Mouse (Mus musculus) liver (tissue): Measurements from ENCODE around the gene Bglap2.
"Not testable (repeated sequence)": the region's sequence is repeated elsewhere in the genome, so short reads cannot be mapped to it uniquely, and the experiment has no call there.

ENCODE experiments used
- DNase-seq: peaks from one replicate; pipeline ENCODE4 v3.0.0-alpha.2; 2020; ENCODE audit warnings: mixed read lengths

Bglap2 gene

DNA sequence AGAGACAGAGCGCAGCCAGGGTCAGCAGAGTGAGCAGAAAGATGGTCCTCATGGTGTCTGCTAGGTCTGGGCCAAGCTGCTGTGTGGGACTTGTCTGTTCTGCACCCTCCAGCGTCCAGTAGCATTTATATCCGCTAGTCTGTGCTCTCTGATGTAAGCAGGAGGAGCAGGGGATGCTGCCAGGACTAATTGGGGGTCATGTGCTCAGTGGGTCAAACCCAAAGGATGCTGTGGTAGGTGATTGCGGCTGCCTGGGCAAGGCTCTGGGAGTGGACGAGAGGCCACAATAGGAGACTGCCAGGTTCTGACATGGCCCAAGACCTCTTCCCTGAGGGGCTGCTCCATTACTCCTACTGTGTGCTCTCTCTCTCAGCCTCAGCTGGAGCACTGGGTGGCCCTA lies 5.9 kb upstream of the Bglap2 start, which contains the start of gene Bglap:
Gene Bglap, minus strand, starts transcription at position 101 of the 400 bp plus-strand sequence.
- no peak for DNase-seq

DNA sequence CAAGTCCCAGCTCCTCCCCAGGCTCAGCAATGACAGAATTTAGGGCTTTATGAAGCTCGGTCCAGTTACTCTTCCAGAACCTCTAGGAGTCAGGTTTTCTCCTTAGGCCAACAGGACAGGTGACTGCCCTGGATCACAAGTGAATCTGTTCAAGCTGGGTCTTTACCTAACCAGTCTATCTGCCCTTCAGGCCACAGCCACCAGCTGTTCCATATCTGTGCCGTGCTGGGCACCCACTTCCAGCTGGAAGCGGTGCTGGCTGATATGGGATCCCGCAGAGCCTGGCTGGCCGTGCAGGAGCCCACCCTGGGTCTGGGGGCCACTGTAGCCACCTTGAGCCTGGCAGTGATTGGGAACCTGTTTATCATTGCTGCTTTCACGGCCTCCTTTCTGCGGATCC lies 3.9 kb upstream of the Bglap2 start:
- DNase-seq = not testable (repeated sequence)

DNA sequence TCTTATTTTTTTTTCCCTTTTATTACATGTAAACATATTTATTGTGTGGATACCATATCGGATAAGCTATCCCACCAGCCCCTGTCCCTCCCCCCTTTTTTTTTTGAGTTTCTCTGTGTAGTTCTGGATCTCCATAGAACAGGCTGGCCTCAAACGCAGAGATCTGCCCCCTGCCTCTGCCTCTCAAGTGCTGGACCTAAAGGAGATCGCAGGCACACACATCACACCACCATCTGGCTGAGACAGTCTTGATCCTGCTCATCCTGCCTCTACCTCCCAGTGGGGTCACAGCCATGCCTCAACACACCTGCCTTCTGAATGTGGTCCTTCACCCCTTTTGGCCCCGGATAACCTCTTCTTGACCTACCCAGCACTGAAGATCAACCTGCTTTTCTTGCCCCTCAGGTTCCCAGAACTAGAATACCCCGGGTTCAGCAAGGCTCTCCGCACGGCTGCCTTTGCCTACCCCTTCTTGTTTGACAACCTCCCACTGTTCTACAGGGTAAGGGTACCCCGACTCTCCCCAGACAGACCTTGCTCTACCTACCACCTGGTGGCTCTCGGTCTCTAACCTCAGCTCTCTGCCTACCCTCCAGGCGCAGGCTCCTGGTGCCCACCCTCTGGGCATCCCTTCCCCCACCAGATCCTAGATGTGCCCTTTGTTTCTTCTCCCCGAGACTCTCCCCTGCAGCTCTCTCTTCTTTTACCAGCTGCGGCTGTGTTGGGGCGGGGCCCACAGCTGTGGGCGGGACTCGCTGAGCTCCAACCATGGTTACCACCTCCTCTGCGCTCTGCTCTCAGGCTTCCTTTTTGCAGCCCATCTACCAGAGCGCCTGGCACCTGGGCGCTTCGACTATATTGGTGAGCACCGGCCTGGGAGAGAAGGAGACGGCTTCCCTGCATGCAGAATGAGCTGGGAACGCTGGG lies 3.2 kb upstream of the Bglap2 start:
- peak; percentile 72 for DNase-seq

DNA sequence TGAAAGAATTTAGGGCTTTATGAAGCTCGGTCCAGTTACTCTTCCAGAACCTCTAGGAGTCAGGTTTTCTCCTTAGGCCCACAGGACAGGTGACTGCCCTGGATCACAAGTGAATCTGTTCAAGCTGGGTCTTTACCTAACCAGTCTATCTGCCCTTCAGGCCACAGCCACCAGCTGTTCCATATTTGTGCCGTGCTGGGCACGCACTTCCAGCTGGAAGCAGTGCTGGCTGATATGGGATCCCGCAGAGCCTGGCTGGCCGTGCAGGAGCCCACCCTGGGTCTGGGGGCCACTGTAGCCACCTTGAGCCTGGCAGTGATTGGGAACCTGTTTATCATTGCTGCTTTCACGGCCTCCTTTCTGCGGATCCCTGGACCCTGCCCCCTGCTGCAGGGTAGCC lies 1.9 kb downstream of the Bglap2 start:
- DNase-seq = not testable (repeated sequence)

DNA sequence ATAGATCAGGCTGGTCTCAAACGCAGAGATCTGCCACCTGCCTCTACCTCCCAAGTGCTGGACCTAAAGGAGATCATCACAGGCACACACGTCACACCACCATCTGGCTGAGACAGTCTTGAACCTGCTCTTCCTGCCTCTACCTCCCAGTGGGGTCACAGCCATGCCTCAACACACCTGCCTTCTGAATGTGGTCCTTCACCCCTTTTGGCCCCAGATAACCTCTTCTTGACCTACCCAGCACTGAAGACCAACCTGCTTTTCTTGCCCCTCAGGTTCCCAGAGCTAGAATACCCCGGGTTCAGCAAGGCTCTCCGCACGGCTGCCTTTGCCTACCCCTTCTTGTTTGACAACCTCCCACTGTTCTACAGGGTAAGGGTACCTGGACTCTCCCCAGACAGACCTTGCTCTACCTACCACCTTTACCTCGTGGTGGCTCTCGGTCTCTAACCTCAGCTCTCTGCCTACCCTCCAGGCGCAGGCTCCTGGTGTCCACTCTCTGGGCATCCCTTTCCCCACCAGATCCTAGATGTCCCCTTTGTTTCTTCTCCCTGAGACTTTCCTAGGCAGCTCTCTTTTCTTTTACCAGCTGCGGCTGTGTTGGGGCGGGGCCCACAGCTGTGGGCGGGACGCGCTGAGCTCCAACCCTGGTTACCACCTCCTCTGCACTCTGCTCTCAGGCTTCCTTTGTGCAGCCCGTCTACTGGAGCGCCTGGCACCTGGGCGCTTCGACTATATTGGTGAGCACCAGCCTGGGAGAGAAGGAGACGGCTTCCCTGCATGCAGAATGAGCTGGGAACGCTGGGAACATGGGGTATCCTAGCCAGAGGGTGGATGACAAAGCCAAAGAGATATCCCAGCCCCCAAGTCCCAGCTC lies 2.5 kb downstream of the Bglap2 start:
- DNase-seq = peak; percentile 65

DNA sequence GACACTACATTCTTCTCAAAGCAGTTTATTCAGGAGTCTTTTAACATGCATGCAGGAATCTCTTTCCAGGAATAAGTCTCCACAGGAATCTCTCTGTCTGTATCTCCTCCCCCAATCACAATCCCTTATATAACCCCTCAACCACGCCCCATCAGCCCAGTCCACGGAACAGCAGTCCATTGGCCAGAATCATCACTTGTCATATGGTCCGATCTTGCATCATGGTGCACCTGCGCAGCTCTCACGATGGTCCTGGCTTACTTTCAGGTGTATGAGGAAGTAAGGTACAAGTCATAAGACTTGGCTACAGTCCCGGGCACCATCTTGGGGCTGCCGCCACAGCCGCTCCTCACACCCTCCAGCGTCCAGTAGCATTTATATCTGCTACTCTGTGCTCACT lies 5.9 kb downstream of the Bglap2 start, which contains the start of gene Bglap3:
Gene Bglap3, minus strand, starts transcription at position 101 of the 400 bp plus-strand sequence.
- not testable (repeated sequence) for DNase-seq

DNA sequence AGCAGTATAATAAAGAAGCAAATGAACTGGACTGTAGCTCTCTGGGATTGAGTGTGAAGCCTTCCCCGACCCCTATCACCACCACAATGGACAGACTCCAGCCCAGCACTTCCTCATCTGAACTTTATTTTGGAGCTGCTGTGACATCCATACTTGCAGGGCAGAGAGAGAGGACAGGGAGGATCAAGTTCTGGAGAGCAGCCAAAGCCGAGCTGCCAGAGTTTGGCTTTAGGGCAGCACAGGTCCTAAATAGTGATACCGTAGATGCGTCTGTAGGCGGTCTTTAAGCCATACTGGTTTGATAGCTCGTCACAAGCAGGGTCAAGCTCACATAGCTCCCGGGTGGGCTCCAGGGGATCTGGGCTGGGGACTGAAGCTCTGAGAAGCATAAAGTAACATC lies 10.0 kb downstream of the Bglap2 start:
- not testable (repeated sequence) for DNase-seq

DNA sequence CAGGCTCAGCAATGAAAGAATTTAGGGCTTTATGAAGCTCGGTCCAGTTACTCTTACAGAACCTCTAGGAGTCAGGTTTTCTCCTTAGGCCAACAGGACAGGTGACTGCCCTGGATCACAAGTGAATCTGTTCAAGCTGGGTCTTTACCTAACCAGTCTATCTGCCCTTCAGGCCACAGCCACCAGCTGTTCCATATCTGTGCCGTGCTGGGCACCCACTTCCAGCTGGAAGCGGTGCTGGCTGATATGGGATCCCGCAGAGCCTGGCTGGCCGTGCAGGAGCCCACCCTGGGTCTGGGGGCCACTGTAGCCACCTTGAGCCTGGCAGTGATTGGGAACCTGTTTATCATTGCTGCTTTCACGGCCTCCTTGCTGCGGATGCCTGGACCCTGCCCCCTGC lies 11.0 kb downstream of the Bglap2 start:
- not testable (repeated sequence) for DNase-seq

DNA sequence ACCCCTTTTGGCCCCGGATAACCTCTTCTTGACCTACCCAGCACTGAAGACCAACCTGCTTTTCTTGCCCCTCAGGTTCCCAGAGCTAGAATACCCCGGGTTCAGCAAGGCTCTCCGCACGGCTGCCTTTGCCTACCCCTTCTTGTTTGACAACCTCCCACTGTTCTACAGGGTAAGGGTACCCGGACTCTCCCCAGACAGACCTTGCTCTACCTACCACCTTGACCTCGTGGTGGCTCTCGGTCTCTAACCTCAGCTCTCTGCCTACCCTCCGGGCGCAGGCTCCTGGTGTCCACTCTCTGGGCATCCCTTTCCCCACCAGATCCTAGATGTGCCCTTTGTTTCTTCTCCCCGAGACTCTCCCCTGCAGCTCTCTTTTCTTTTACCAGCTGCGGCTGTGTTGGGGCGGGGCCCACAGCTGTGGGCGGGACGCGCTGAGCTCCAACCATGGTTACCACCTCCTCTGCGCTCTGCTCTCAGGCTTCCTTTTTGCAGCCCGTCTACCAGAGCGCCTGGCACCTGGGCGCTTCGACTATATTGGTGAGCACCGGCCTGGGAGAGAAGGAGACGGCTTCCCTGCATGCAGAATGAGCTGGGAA lies 11.6 kb downstream of the Bglap2 start:
- peak; percentile 64 for DNase-seq

DNA sequence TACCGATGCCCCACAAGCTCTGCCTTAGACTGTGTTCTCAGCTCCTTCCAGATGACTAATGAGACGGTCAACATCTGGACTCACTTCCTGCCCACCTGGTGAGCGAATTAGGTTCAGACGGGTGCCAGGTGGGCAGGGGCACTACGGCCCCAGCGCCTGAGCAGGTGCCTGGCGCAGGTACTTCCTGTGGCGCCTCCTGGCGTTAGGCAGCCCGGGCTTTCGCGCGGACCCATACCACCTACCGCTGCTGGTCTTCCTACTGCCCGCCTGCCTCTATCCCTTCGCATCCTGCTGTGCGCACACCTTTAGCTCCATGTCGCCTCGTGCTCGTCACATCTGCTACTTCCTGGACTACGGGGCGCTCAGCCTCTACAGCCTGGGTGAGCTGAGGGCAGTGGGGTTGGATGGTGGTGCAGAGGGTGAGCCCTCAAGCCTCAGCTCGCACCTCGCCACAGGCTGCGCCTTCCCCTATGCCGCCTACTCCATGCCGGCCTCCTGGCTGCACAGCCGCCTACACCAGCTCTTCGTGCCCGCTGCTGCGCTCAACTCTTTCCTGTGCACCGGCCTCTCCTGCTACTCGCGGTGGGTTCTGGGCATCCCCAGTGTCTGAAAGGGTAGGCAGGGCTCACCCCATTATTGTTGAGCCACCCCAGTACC lies 12.7 kb downstream of the Bglap2 start:
- no peak for DNase-seq

DNA sequence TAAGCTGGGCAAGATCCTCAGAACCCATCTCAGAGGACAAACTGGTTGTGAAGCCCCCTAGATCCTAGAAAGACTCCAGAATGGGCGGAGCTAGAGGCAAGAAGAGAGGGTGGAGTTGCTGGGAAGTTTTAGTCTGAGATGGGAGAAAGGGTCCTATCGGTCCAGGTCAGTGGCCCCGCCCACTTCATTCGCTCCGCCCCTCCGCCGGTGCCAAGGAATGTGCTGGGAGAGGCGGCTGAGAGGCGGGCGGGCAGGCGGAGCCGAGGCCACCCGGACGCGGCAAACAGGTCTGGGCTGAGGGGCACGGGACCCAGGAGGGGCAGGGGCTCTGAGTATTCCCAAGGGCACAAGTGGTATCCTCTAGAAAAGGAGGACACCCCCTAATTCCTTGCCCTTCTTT lies 14.2 kb downstream of the Bglap2 start, which contains the start of gene Paqr6:
Gene Paqr6, plus strand, starts transcription at position 248 of the 400 bp plus-strand sequence.
- DNase-seq = peak; percentile 97

DNA sequence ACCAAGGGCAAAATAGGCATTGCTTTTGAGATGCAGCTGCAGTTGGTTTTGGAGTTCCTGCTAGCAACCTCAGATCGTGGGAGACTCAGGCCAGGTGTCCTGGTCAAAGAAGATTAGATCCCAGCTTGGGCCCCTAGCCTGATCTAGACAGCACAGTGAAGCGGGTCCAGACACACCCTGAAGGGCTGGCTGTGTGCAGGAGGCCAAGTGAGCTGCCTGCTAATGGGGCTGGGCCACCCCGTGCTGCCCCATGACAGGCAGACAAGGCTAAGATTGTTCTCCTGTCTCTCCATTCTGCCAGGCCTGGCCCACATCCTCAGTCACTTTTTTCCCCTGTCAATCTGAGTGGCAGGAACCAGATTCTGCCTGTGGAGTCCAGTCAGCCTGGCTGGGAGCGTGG lies 14.8 kb downstream of the Bglap2 start:
- DNase-seq = peak; percentile 88

DNA sequence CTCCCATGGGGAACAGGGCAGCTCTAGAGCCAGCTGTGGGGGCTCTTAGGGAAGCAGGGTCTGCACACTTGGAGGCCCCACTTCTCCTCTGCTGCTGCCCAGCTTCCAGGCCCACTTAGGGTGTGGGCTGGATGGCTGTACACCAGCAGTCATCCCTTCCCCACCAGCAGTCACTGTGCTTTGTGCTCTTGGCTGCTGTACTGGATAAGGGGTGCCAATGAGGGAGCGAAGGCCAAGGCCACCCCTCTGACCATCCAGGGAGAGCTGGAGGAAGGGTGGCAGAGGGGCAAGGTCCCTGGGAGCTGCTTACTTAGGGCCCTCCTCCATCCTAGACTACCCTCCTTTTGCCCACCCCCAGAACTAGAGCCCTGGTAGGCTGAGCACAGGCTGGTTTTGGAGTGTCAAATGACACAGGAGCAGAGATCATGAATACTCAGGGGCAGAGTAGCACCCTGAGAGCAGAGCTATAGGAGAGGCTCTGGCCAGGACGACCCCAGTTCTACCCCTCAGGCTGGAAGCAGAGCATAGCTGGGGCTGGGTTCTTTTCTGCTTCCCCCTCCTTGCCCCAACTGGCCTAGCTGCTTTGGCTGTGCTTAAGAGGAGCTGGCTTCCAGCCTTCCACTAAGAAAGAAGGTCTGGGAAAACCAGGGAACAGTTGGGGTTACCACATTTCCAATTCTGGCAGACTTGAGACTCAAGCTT lies 16.7 kb downstream of the Bglap2 start:
- DNase-seq = no peak

DNA sequence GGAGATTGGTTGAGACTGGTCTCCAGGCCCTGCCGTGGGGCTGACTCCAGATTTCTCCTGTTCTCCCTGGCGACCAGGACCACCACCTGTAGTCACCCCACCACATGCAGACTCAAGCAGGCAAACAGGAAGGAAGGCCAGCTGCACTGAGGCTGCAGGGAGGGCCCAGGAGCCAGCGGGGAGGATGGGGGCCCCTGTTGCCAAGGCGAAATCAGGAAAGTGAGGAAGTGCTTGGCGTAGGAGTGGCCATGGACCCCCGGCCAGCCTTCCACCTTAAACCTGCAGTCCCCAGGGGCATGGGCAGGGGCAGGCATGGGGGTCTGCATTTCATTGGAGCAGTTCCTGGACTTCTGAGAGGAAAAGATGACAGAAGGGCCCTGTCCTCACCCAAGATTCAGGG lies 17.4 kb downstream of the Bglap2 start:
- no peak for DNase-seq

DNA sequence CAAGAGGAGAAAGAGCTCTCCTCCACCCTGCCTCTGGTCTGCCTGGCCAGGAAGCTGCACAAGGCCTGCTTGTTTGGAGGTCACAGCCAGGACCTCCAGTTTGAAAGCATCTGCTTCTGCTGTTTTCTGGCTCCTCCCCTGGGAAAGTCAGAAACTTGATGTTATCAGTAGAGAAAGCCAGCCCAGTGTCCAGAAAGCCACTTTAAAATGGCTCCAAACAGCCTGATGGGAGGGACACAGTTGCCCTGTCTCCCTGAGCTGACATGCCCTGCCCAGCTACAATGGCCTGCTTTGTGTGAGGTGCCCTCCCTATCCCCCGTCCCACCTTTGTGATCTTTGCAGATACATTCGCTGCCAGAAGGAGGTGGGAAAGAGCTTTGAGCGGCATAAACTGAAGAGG lies 18.5 kb downstream of the Bglap2 start:
- no peak for DNase-seq

DNA sequence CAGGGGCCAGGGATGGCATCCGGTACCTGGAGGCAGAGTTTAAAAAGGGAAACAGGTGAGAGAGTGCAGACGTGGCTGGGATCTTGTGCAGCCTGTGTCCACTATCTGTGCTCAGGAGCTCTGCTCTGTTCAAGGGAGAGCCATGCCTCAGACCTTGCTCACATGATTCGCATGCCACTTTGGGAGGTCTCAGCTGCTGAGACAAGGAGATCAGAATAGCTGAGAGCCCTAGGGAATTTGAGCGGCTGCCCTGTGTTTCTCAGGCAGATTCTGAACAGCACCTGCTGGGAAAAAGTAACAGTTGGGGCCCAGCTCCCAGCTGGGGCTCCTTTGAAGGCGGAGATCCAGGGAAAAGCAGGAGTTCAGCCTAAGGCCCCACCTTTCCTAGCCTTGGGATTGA lies 18.9 kb downstream of the Bglap2 start:
- DNase-seq = no peak

DNA sequence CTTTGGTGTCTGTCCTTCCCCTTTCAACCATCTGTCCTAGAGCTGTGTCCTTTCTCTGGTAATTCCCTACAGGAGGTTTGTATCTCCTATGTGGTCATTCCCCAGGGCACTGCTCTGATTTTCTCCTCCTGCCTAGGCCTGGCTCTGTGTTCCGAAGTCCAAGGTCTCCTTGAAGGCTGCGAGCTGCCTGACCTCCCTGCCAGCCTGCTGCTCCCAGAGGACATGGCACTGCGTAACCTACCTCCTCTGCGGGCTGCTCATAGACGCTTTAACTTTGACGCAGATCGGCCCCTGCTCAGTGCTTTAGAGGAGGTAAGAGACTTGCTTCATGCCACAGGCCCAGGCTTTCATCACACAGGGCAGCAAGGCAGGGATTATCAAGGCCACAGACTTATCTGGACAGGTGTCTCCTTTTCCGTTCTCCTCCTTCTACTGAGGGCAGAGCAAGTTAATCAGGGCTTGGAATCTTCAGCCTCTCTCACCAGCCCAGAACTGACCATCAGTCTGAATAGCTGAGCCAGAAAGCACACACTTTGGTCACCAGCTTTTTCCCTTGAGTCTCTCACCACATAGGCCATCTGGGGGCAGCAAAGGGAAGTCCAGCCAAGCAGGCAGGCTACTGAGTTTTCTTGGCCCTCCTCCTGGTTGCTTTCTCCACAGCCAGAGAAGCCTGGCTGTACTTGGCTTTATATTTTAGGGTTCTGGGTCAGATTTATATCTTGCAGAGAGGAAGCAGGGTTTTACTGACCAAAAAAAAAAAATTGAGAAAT lies 23.9 kb downstream of the Bglap2 start:
- no peak for DNase-seq

DNA sequence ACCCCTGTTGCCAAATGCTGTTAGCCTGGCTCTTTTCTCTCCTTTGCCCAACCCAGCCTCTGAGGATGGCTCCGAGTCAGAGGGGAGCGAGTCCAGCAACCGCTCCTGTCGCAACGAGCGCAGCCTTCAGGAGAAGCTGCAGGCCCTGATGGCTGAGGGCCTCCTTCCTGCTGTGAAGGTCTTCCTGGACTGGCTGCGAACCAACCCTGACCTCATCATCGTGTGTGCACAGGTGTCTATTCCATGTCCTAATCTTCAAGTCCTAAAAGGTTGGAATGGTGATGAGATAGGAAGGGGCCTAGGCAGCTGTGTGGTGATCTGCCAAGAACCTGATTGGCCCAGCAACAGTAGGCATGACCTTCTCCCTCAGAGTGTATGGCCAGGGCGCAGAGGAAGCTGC lies 25.6 kb downstream of the Bglap2 start:
- DNase-seq = no peak

DNA sequence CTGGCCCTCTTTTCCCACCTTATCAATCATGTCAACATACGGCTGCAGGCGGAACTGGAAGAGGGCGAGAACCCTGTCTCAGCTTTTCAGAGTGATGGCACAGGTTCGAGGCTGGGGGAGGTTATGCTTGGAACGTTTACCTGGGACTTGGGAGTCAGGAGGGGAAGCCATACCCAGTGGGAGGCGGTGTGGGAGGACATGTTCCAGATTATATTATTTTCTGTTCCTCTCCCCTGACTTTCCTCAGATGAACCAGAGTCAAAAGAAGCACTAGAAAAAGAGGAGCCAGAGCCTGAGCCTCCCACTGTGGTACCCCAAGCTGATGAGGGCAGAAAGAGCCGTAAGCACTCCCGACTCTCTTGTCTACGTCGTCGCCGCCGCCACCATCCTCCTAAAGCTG lies 27.8 kb downstream of the Bglap2 start:
- DNase-seq = no peak

DNA sequence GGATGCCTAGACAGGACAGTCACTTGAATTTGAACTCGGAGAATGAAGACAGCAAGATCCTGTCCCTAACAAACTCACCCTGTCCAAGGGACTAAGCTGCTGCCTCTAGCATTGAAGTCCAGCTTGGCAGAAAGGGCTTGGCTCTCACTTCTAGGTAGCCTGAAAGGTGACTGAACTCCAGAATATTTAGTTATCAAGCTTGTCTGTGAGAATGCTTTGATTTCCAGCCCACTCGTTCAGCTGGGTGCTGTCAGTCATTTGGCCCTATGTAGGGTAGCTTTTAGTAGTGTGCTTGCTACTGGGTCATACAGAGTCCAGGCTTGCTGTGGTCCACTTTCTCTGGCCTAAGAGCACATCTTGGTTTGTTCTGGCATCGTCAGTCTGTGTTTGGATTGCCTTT lies 39.5 kb downstream of the Bglap2 start:
- no peak for DNase-seq

DNA sequence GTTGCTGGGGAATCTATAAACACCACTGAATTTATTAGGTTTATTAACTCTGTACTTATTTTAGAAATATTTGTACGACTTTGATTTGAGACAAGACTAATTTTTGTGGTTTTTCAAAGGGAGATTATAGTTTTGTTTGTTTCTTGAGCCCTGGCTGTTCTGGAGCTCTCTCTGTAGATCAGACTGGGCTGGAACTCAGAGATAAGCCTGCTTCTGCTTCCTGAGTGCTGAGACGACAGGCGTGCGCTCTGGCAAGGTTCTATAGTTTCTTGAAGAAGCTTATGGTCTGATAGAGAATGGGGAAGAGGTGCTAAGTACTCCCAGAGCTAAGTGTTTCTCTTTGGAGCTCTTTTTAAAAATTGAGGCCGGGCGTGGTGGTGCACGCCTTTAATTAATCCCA lies 40.2 kb downstream of the Bglap2 start:
- DNase-seq = peak; percentile 79
